Mouse (Mus musculus) E14TG2a.4 (cell line): Measurements from ENCODE around the gene Cfap77.

Source experiments
- CTCF ChIP-seq: conservative IDR thresholded peaks from 2 replicates; pipeline ENCODE4 v1.5.1; 2014; ENCODE audit warnings: low read length
- NANOG ChIP-seq: IDR thresholded peaks from 2 replicates; pipeline ENCODE4 v1.6.1; 2014; ENCODE audit warnings: borderline replicate concordance, low read length, mixed read lengths
- POU5F1 ChIP-seq: IDR thresholded peaks from 2 replicates; pipeline ENCODE4 v1.6.1; 2014; ENCODE audit warnings: low read length, borderline replicate concordance

DNA sequence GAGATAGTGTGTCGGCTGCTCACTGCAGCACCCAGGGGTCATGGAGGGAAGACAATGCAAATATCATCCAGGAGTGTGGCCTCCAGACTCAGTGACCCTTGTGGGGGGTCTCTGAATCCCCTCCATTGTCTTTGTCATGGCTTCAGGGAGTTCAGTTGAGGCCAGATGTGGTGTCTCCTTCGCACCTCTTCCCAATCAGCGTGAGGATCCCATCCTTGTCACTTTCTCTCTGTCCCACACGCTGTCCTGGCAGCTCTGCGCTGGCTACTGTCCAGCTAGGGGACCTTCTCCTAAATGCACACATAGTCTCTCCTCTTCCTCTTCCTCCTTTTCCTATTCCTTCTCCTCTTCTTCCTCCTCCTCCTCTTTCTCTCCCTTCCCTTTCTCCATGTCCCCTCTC lies 79.3 kb downstream of the Cfap77 start:
- TF ChIP-seq CTCF, result no peak
- TF ChIP-seq POU5F1, result no peak
- no peak for TF ChIP-seq NANOG
